Mouse (Mus musculus) Muller cell, postnatal 12 days (primary cell): ENCODE measurements around the gene Olfr898.

Source experiments
- DNase-seq: peaks from one replicate; pipeline ENCODE4 v3.0.0-alpha.2; 2015; ENCODE audit errors: inconsistent ontology term

The Olfr898 gene

DNA sequence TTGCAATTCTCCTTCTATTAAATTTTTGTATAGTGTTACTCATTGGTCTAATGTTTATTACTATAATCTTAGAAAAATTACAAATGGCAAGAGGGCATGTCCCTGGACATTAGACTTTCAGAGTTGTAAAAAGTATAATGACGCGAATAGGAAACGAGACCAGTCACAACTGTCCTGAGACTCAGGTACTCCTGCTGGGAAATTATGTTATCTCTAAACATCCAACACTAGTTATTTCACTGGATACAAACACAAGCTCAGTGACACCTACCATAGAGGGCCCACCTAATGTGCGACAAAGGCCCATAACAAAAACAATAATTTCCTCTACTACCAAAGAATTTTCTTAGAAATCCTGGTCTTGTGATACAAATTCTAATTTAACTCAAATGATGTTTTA, at the start of gene Olfr898:
Gene Olfr898, plus strand, starts transcription at position 301 of the 400 bp plus-strand sequence.
- DNase-seq = no peak

DNA sequence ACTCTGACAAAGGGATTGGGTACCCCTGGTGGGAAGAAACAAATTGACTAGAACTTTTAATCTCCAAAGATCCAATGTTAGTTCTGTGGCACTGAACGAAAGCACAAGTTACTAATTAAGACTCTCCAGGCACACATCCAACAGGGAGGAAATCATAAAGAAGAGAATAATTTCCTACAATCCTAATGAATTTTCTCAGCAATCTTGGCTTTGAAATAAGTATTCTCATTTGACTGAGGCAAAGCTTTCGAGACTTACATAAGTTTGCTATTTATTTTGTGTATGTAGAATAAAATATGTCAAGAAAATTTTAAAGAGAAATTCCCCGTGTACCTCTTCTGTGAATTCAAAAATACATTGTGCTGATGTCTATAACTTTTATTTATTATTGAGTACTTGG, 19.5 kb upstream of the Olfr898 start, which contains the start of gene Olfr25:
Gene Olfr25, plus strand, starts transcription at position 301 of the 400 bp plus-strand sequence.
- DNase-seq = no peak

GRCm38 (mm10) chr9:38366596-38366995, 18.4 kb downstream of the Olfr898 start, which contains the start of gene Olfr250:
TSS of gene Olfr250 (plus strand) at chr9:38366896.
- no peak for DNase-seq

DNA sequence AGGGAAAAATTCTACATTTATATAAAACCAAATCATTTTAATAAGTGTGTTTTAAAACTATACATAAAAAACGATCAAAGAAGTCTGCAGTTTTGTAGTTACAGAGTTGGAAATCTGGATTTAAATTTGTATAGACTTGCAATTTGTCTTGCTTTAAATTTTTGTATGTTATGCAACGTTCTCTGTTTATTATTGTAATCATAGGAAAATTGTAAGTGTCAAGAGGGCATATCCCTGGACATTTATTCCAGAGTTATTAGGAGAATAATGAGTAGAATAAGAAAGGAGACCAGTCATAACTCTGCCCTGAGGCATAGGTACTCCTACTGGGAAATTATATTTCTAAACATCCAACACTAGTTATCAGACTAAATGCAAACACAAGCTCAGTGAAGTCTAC, 28.6 kb downstream of the Olfr898 start, which contains the start of gene Olfr251:
Gene Olfr251, plus strand, starts transcription at position 301 of the 400 bp plus-strand sequence.
- no peak for DNase-seq

DNA sequence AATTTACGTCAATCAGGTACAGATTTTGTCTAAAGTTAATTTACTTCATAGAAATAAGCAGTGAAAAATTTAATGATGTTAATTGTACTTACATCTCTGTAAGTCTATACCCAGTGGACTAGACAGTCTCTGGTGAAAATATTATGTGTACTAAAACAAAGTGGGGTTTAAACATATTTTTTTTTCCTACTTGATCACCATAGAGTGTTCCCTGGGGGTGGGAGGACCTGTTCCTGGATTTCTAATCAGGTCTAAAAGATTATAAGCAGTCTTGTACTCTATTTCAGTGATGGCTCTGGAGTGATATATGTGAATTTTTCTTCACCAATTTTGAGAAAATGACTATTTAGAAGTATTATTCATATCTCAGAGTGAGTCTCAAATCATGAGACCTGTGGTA, 53.2 kb downstream of the Olfr898 start, which contains the start of gene Olfr147:
Gene Olfr147, plus strand, starts transcription at position 301 of the 400 bp plus-strand sequence.
- no peak for DNase-seq
